Mouse (Mus musculus) megakaryocyte, embryonic 14.5 days (primary cell): Measurements from ENCODE around the gene Gemin5. TPM values are rescaled to one million over a fixed set of nuclear protein-coding genes. Genes with fewer than 3 reads are reported as not detected.

Experiments
- H3K27me3 ChIP-seq: replicated peaks from 2 replicates; pipeline ENCODE3; 2012; ENCODE audit warnings: inconsistent platforms
- H3K36me3 ChIP-seq: replicated peaks from 2 replicates; pipeline ENCODE3; 2012; ENCODE audit warnings: low read length, inconsistent platforms, mixed read lengths
- H3K4me1 ChIP-seq: 2 replicates; pipeline ENCODE4 v1.6.1; 2012; ENCODE audit warnings: inconsistent platforms
- H3K4me3 ChIP-seq: replicated peaks from 2 replicates; pipeline ENCODE3; 2012; ENCODE audit warnings: moderate library complexity, mild to moderate bottlenecking, inconsistent platforms
- H3K9me3 ChIP-seq: 2 replicates; pipeline ENCODE4 v1.6.1; 2012; ENCODE audit warnings: inconsistent platforms
- FLI1 ChIP-seq: IDR thresholded peaks from 2 replicates; pipeline ENCODE4 v1.6.1; 2012; ENCODE audit warnings: low read length, inconsistent platforms, mixed read lengths
- GATA1 ChIP-seq: IDR thresholded peaks from 3 replicates; pipeline ENCODE4 v1.6.1; 2012; ENCODE audit warnings: mixed read lengths, low read length, inconsistent platforms, borderline replicate concordance
- polyA plus RNA-seq: library from polyadenylated mRNA; stranded (reverse); fragments of >175 nt; gene quantifications from 2 replicates; pipeline ENCODE4 v1.2.3, GENCODE M21; 2012; ENCODE audit warnings: low replicate concordance; ENCODE audit not compliant: insufficient read depth

Gemin5 gene
- polyA plus RNA-seq, 1 experiment = 2.7 TPM

DNA sequence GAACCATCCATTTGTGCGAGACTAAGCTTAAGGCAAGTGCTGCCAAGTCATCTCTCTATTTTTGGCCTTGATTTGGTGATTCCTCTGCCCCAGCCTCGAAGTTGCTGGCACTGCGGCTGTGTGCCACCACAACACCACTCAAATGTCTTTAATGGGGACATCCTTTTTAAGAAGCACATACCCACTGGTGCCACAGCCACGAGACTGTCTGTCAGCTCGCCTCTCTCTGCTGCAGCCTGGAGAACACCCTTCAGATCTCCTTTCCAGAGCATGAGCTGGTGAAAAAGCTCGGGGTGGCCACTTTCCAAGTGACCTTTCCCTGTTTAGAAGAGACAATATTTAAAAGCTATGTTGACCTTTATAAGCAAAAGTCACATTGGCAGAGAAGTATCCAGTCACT lies 31.7 kb downstream of the Gemin5 start:
- H3K4me1 ChIP-seq = peaks cover 29% of the 10 kb centered on the region
- TF ChIP-seq FLI1 (no peak), GATA1 (no peak)
- H3K9me3 ChIP-seq = no peaks in the 10 kb centered on the region
- H3K27me3 ChIP-seq = no peaks in the 10 kb centered on the region
- peaks cover 97% of the 10 kb centered on the region for H3K36me3 ChIP-seq
- H3K4me3 ChIP-seq = no peak overlapping the region

- TF ChIP-seq FLI1 = no peak
- TF ChIP-seq GATA1 = no peak
- H3K9me3 ChIP-seq = no peaks in the 10 kb centered on the region
- peaks cover 97% of the 10 kb centered on the region for H3K36me3 ChIP-seq
- peaks cover 29% of the 10 kb centered on the region for H3K4me1 ChIP-seq
- no peak overlapping the region for H3K4me3 ChIP-seq
- H3K27me3 ChIP-seq = no peaks in the 10 kb centered on the region
Observed at GRCm38 (mm10) chr11:58135296-58135695, 33.0 kb downstream of the Gemin5 start.

DNA sequence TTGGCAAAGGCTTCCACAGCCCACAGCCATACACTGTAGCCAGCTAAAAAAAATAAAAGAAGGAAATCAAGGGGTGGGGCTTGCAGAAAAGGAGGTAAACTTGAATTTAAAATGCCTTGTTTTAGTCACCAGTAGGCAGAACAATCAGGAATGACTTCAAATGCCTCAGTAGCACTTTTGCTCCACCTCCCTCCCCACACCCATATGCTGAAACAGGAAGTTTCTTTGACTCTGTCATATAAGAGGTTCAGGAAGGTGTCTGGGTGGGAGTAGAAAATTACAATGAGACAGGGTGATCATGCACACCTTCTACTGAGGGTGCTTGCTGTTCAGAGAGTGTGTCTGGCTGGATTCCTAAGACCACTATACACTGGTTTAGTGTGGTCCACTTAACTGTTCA lies 33.5 kb downstream of the Gemin5 start:
- Histone ChIP-seq H3K4me3 (no peak overlapping the region), H3K36me3 (peaks cover 97% of the 10 kb centered on the region), H3K4me1 (peaks cover 29% of the 10 kb centered on the region), H3K9me3 (no peaks in the 10 kb centered on the region), H3K27me3 (no peaks in the 10 kb centered on the region)
- no peak for TF ChIP-seq FLI1
- TF ChIP-seq GATA1 = no peak

DNA sequence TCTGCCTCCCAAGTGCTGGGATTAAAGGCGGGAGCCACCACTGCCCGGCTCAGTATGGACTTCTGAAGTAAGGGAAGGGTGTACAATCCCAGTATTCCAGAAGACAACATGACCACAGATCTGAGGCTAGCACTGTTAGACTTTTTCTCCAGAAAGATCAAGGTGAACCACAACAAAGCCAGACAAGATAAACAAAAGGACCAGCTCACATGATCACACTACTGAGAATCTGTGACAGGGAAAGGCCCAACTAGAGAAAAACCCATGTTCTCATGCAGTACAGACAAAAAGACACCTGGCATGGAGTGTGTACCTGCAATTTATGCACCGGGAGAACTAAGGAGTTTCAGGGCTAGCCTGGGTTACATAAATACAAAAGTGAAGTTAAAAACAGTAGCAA lies 36.3 kb downstream of the Gemin5 start:
- Histone ChIP-seq H3K27me3 (no peaks in the 10 kb centered on the region), H3K36me3 (peaks cover 97% of the 10 kb centered on the region), H3K4me3 (no peak overlapping the region), H3K4me1 (peaks cover 30% of the 10 kb centered on the region), H3K9me3 (no peaks in the 10 kb centered on the region)
- TF ChIP-seq GATA1 = no peak
- no peak for TF ChIP-seq FLI1

GRCm38 (mm10) chr11:58129302-58129843 lies 39.0 kb downstream of the Gemin5 start:
- Histone ChIP-seq H3K4me1 (peaks cover 11% of the 10 kb centered on the region), H3K4me3 (no peak overlapping the region)

GRCm38 (mm10) chr11:58127544-58127943 lies 40.8 kb downstream of the Gemin5 start:
- H3K27me3 ChIP-seq = no peaks in the 10 kb centered on the region
- TF ChIP-seq GATA1 (no peak), FLI1 (no peak)
- peaks cover 11% of the 10 kb centered on the region for H3K4me1 ChIP-seq
- no peaks in the 10 kb centered on the region for H3K9me3 ChIP-seq
- H3K4me3 ChIP-seq = no peak overlapping the region
- H3K36me3 ChIP-seq = peaks cover 97% of the 10 kb centered on the region

More at GRCm38 (mm10) chr11:58129302-58129843, 39.0 kb downstream of the Gemin5 start:
- H3K9me3 ChIP-seq = no peaks in the 10 kb centered on the region
- no peak for TF ChIP-seq GATA1
- TF ChIP-seq FLI1 = no peak
- peaks cover 96% of the 10 kb centered on the region for H3K36me3 ChIP-seq
- no peaks in the 10 kb centered on the region for H3K27me3 ChIP-seq

- peaks cover 95% of the 10 kb centered on the region for H3K36me3 ChIP-seq
- H3K4me1 ChIP-seq = peaks cover 11% of the 10 kb centered on the region
- H3K9me3 ChIP-seq = no peaks in the 10 kb centered on the region
- H3K4me3 ChIP-seq = no peak overlapping the region
- TF ChIP-seq FLI1 = no peak
- TF ChIP-seq GATA1 = no peak
- H3K27me3 ChIP-seq = no peaks in the 10 kb centered on the region
Observed at GRCm38 (mm10) chr11:58126397-58127160, 41.8 kb downstream of the Gemin5 start.

DNA sequence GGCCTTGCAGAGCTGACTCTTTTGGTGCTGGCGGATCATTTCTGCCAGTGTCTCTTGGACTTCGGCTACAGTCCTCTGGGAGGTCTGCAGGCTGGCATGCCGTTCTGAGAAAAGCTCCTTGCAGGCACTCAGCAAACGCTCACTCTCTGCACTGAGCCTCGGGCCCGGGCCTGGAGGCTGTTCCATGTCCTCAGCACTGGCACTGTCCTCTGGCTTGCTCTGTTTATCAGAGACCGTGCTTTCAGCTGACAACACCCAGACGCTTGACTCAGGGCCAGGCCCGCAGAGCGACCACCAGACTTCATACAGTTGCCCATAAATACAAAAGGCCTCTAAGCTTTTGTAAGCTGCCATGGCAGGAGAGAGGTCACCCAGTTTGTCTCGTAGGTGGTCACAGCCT lies 43.3 kb downstream of the Gemin5 start:
- Histone ChIP-seq H3K27me3 (no peaks in the 10 kb centered on the region), H3K9me3 (no peaks in the 10 kb centered on the region), H3K4me1 (peaks cover 11% of the 10 kb centered on the region), H3K4me3 (no peak overlapping the region), H3K36me3 (peaks cover 95% of the 10 kb centered on the region)
- TF ChIP-seq GATA1 = no peak
- no peak for TF ChIP-seq FLI1

DNA sequence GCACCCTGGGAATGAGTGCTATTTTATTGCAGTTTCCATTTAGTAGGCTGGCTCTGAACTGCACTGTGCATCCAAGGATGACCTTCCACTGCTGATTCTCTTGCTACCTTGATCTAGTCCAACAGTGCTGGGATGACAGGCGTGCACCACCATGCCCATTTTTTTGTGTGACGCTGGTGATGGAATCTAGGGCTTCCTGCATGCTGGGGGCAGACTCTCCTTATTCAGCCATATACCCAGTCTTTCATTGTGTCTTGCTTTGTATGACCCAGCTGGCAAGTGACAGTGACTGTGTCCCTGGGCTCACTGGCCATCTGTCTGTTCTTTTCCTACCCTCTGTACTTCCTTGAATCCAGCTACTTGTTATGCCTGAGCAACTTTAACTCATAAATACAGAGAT lies 44.6 kb downstream of the Gemin5 start:
- Histone ChIP-seq H3K27me3 (no peaks in the 10 kb centered on the region), H3K4me3 (no peak overlapping the region), H3K36me3 (peaks cover 89% of the 10 kb centered on the region), H3K4me1 (peaks cover 13% of the 10 kb centered on the region), H3K9me3 (no peaks in the 10 kb centered on the region)
- TF ChIP-seq GATA1 = no peak
- TF ChIP-seq FLI1 = no peak

- peaks cover 29% of the 10 kb centered on the region for H3K4me1 ChIP-seq
- H3K9me3 ChIP-seq = no peaks in the 10 kb centered on the region
- TF ChIP-seq GATA1 (no peak), FLI1 (no peak)
- no peak overlapping the region for H3K4me3 ChIP-seq
- H3K27me3 ChIP-seq = no peaks in the 10 kb centered on the region
- peaks cover 90% of the 10 kb centered on the region for H3K36me3 ChIP-seq
Observed at GRCm38 (mm10) chr11:58121351-58121750, 47.0 kb downstream of the Gemin5 start.

- Histone ChIP-seq H3K36me3 (peaks cover 90% of the 10 kb centered on the region), H3K27me3 (no peaks in the 10 kb centered on the region), H3K4me1 (peaks cover 29% of the 10 kb centered on the region), H3K9me3 (no peaks in the 10 kb centered on the region), H3K4me3 (no peak overlapping the region)
- TF ChIP-seq GATA1 = no peak
Observed at GRCm38 (mm10) chr11:58120655-58121054, 47.7 kb downstream of the Gemin5 start.
